Mouse (Mus musculus) mature B cell (primary cell): Measurements from ENCODE around the gene Mas1.

Experiments used
- in situ Hi-C: fragments of 300-500 bp; cut with MboI; formaldehyde crosslinking; loops from 2 replicates; pipeline ENCODE4 v1.14.3; 2019

The Mas1 gene

DNA sequence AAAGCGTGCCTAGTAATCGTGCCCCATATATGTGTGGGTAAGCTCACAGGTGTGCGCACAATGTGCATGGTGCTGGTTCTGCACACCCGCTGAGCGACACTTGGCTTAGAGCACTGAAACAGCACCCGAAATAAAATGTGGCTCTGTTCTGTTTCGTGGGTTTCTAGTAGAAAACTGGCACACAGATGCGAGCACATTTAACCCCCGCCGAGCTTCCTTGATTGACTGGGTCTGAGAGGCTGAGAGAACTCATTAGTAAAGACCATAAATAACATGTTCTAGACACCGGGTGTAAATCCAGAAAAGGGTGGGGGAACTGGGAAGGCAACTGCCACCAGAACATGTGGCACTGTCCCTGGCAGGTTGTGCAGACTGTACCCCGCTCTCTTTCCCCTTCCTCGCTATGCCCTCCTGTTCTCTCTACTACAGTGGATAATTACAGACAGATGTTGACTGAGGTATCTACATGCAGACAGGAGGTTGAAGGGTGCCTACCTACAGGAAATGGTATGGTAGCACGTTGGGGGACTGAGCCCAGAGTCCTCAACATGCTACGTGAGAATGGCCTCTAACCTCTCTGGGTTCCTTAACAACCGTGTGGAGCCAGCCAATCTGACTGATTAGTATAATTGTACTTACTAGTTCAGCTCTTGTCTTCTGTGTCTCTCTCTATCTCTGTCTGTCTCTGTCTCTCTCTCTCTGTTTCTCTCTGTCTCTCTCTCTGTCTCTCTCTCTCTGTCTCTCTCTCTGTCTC, 4.5 kb upstream of the Mas1 start:
- in situ Hi-C loops: no loop called here

DNA sequence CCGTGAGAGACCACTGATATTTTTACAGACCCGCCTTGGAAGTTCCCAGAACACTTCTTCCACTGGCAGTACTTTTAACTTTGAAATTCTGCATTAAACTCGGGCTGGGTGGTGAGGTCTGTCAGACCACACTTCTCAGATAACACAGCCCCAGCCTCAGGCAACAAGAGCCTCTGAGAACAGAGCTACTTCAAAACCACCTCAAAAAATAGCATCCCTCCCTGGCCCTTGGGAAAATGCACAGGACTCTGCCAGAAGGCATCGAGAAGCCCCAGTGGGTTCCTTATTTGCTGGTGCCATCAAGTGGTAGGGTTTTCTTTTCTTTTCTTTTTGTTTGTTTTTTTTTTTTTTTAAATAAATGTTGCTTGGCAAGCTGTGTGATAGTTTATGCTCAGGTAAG, 697 bp upstream of the Mas1 start:
- in situ Hi-C loops: no loop called here

DNA sequence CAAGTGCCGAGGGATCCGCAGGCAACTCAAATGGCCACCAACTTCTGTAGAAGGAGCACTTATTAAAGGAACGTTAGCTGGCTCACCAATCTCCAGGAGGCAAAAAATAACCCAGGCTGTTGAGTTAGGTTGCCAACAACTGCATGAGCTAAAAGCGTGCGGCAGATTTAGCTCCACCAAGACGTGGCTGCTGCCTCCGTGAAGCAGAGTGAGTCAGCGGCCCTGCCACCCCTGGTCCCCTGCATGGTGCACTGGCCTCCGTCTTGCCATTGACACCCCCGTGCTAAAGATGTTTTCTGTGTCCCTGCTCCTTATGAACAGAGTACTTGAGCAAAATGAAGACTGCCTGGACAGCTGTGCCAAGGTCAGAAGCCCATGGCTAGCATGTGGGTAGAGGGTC, 1.1 kb downstream of the Mas1 start:
- in situ Hi-C loops: no loop called here

DNA sequence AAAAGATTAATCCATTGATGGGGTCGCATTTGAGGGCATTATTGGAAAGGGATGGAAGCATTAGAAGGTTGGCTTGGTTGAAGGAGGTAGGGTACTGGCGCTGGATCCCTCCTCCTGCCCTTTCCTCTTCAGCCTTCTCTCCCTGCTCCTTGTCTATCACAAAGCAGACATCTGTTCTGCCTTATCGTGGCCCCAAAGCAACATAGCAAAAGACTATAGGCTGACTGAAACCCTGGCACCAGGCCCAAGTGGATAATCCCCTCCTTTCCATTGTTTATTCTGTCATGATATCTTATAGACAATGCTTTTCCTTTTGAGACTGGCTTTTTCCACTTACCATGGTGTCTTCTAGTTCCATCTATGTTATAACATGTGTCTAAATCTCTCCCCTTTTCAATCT, 2.5 kb downstream of the Mas1 start:
- in situ Hi-C loops: no loop called here

DNA sequence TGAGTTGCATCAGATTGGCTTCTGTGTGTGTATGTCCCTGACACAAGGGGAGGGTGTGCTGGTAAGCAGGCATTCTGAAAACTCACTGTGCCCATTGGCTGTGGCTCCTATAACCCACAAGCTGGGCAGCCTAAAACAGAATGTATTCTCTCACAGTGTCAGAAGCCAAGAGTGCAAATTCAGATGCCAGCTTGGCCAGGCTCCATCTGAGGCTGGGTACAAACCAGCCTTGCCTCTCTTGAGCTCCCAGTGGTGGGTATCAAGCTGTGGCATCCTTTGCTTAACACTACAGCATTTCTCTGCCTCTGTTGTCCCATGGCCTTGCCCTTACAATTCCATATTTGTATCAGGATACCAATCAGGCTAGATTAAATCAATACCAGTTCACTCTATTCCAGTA, 3.8 kb downstream of the Mas1 start:
- in situ Hi-C loops: no loop called here

DNA sequence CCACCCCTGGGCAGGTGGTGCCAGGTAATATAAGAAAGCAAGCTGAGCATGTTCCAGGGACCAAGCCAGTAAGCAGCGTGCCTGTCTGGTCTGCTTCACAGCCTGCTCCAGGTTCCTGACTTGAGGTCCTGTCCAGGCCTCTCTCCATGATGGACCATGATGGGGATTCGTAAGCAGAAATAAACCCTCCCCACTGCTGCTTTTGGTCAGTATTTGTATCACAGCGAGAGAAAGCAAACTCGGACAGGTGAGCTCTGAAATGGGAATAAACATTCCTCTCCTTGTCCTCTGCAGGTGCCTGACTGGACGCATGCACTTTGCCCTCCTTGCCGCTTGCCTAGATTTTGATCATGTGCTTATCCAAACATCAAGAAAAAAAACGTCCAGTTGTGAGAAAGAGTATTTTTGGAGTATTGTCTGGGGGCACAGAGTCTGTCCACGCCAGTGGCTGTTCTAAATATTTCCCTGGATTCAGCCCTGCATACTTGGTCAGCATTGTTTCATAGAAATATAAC, 8.9 kb downstream of the Mas1 start:
- in situ Hi-C loops: no loop called here

DNA sequence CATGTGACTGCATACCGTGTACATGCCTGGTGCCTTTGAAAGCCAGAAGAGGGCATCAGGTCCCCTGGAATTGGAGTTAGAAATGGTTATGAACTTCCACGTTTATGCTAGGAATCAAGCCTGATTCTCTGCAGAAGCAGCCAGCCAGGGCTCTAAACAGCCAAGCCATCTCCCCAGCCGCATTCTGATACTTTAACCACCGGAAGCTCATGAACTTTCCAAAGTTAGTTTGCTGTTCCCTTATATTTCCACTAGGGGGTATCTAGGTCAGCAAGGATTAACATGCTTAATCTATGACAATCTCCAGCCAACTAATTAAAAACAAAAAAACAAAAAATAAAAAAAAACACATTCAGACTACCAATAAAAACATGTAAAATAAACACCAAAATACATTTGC, 9.9 kb downstream of the Mas1 start:
- in situ Hi-C loops: no loop called here

DNA sequence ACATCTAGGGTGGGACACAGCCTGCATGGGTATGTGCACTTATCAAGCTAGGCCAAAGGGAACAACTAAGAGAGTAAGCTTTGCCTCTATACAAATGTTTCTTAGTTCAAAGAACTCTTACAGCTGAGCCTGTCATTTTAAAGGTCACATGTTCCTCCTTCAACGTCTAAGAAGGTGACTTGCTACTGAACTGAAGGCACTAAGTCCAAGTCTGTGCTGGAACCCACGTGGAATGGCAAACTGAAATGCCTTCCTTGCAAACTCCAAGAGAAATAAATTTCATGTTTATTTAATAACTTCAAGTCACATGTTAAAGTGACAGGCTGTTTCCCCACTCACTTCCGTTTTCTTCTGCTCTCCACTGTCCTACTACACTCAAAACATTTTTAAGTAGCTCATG, 10.5 kb downstream of the Mas1 start:
- in situ Hi-C loops: no loop called here

DNA sequence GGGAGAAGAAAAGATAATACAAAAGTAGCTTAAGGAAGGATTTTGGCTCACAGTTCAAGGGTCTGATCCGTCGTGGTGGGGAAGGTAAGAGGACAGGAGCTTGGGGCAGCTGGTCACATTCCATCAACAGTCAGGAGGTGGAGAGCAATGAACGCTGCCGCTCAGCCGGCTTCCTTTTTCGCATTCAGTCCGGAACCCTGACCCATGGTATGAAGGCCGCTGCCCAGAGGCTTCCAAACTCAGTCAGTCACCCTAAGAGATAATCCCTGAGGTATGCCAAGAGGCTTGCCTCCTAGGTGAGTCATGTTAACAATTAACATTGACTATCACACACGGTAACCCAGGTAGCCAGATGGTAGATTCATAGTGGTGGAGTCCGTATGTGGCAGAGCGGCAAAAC, 13.6 kb downstream of the Mas1 start:
- in situ Hi-C loops: no loop called here

DNA sequence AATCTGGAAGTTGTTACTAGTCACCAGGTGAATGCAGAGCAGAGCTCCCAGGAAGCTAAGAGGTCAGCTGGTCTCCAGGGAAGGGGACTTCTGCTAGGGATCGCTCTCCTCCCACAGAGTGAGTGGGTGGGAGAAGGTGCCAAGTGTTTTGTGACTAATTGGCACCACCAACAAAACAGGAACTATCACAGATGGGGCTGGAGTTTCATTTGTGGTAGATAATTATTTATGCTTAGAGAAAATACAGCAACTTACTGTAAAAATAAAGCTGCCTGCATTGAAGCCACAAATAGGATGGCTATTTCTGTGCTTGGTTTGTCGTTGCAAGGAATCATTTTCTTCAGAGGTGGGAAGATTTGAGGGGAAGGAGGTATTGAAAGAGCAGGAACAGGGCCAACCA, 14.1 kb downstream of the Mas1 start:
- in situ Hi-C loops: no loop called here

DNA sequence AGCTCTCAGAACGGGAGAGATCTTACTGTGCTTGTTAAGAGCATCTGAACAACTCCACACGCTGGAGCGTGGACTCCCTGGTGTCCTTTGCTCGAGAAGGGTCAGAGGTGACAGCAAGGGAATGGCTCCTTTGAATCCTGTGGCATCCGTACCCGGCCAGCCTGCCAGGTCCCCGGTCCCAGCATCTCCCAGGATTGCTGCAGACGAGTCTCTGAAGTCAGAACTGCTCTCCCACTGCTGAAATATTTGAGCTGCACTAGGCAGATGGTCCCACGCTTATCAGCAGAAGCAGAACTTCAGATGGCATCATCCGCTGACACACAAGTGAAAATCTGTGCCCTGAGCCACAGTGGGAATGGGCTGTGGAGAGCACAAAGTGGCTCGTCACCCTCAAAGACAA, 16.3 kb downstream of the Mas1 start:
- in situ Hi-C loops: no loop called here

DNA sequence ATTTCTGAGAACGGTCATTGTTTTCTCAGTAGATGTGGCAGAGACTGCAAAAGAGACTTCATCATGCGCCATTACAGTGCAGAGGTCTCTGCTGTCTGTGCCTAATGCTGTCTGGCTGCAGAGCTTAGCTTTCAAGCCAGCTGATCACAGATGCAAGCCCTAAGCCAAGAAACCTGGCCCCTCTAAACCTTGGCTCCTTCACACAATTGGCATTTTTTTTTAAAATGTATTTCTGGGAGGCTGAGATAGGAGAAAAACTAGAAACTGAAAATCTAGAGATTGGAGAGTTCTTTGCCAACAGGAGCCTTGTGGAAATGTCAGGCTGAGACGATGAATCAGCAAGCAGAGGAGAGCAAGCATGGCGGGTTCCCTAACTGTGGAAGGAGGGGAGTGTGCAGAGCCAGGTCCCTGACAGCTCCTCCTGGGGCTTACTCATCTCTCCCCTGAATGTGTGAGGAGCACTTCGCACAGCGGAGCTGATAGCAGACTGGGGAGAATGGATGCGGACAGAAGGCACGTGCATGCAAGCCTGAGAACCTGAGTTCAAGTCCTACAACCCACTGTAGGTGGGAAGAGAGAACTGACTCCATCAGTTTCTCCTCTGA, 18.1 kb downstream of the Mas1 start:
- in situ Hi-C loops: no loop called here

DNA sequence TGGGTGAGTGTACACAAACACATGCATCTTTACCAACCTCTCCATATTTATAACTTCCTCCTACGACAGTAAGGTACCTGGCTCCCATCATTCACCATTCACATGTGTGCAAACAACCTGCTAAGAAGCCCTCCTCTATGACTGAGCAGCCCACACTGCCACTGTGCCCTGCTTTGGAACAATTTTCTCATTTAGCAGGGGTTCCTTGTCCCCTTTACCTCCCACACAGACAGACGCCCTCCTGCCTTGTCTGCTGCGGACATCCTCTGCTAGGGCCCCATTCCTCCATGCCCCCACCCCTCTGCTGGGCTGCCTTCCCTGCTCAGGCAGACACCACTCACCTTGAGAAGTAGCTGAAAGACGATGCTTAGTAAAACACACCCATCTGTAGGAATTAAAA, 20.2 kb downstream of the Mas1 start:
- in situ Hi-C loops: no loop called here

DNA sequence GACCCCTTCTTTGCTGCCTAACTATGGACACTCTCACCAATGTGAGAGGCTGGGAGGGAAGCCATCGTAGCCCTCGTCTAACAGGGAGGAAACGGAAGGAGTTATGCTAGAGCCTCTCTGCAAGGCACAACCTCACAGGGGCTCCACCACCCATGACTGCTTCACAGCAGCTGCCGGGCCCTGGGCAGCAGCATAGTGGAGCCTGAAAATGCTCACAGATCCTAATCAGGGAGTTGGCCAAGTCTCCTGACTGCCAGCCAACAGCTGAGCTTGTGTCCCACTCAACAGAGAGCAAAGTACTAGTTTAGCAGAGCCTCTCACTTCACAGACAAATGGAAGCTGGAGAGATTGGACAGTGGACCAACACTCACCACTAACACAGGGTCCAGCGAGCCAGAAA, 21.5 kb downstream of the Mas1 start:
- in situ Hi-C loops: no loop called here

DNA sequence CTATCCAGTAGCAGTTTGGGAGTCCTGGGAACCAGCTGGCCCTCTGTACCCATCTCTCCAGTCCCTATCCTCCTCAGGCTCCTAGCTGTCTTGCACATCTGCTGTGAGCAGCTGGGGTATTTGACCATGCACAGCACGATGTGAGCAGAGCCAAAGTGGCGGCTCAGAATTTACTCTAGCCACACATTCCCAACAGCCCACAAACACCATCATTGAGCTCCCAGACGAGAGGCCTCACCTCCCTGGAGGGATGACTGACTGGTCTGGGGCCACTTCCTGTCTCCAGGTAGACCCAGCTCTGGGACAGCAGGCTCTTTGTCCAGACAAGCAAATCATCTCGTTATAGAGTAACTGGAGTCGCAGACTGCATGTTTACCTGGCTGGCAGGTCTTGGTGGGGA, 22.1 kb downstream of the Mas1 start:
- in situ Hi-C loops: no loop called here

DNA sequence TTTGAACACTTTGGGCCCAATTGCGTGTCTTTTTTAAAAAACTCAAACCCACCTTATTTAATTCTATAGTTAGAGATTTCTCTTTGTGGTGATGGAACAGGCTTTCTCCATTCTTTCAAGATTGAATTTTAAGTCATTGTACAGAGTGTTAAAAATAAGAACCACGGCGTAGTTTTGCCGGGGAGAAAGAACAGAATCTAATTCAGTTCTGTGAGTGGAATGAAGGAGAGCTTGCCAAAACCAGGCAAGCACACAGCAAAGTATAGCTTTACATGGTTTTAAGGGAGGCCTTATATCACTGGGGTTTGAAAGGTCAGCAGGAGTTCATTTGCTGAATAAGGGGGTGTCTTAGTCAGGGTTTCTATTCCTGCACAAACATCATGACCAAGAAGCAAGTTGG, 23.4 kb downstream of the Mas1 start:
- in situ Hi-C loops: no loop called here

DNA sequence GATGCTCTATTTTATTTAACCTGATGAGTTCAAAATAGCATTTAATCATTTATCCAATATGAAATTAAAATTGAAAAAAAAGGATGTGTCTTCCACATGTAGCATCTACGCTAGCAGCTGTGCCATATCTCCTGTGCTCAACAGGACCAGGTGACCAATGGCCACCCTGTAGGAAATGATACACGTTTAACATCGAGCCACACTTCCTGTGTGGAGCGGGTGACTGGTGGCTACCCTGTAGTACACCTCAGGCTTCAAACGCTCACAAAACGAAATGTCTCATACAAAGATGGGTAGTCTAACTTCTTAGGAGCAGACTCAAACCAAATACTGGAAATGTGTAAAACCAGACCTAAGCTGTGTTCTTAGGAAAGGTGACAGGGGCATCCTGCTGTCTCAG, 24.1 kb downstream of the Mas1 start:
- in situ Hi-C loops: no loop called here

DNA sequence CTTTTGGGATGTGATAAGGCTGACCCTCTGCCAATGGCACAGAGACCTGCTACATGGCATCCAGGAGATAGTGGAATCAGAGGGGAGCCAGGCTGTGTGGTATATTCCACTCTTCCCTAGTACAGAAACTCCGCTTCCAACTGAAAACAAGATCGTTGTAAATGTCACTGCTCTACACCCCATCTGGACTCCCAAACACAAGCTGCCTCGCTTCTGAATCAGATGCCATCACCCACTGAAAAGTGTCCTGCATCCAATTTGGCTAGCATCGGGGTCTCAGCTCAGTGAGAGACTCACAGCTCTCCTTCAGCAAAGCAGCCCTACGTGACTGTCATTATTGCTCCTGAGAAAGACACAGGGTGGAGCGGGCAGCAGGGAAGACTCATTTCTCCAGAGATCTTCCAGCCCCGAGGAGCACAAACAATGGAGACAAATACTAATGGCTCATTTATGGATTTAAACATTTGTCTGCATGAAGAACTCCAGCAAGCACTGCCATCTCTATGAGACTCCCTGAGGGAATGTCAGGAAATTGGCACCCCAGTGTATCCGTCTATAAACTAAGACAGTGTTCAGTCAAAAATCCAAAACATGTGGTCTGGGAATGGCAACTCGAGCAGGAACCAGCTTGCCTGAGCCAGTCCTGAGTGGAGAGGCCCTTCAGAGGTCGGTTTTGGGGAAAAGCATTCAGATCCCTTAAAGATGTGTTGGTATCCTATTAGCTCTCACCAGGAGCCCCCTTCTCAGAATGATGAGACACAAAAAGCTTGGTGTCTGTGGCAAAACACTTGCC, 28.3 kb downstream of the Mas1 start:
- in situ Hi-C loops: no loop called here

DNA sequence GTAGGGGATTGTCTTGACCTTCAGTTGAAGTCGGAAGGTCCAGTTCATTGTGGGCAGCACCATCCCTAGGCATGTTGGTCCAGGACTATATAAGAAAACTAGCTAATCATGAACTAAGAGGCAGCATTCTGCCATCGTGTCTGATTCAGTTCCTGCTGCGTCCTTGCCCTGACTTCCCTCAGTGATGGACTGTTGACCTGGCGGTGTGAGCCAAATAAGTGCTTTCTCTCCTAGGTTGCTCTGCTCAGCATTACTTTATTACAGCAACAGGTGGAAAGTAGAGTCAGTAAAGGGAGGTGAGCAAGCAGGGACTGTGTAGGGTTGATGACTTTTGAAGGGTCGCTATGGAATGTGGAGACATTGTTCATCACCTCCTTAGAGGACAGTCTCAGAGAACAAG, 32.2 kb downstream of the Mas1 start:
- in situ Hi-C loops: no loop called here

DNA sequence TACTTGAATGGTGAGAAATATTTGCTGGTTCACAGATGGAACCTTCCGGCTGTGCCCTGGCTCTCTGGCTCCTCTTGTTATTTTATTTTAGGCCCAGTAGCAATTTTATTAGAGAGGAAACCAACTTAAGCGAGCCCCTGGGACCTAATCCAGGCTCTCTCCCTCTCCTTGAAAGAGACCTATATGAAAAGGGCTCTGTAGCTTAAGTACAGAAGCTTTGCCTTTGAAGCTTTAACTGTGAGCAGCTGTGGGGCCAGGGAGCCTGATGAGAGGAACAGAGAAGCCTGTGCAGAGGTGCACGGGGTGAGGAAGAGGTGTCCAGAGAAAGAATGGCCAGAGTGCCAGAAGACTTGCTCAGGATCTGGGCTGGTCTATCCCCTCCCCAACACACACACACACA, 33.1 kb downstream of the Mas1 start:
- in situ Hi-C loops: no loop called here

DNA sequence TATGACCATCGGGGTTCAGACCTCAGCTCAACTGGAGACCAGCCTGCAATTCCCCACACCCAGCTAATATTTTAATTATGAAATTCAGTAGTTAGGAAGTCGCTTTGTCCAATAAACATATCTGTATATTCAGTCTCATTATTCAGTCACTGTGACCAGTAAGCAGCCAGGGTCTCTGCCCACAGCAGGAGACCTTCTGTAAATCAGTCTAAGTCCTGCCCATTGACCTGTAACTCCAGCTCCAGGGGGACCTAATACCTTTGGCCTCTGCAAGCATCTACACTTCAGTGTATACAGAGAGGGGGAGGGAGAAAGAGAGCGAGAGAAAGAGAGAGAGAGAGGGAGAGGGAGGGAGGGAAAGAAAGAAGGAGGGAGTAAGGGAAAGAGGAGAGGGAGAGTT, 33.6 kb downstream of the Mas1 start:
- in situ Hi-C loops: no loop called here

DNA sequence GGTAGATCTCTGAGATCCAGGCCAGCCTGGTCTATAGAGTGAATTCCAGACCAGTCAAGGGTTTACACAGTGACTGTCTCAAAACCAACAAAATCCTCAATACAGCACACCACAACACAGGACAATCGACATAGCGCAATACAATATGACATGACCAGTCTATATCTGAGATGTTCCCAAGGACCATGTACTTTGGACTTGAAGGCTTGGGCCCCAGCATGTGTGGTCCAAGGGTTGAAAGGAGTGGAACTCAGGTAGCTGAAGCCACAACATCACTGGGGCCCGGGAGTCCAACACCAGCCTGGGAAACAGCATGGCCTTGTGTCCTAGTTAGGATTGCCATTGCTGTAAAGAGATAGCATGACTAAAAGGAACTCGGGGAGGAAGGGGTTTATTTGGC, 35.3 kb downstream of the Mas1 start:
- in situ Hi-C loops: no loop called here

DNA sequence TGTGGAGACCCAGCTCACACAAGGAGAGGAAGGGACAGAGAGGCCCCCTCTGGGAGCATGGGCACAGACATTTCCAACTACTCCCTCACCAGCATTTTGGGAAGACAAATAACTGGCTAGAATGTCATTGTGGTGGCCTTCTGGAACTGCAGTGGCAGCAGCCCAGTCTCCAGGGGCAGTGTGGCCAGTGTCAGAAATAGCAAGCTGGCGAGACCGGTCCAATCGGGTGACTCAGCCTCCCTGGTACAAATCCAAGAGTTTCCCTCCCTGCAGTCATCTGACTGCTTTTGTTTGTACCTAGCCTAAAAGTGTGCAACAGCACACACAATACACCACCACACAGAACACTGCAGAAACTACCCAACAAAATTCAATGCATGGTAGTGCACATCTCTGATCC, 35.7 kb downstream of the Mas1 start:
- in situ Hi-C loops: no loop called here
